Mouse (Mus musculus) liver, embryonic 14.5 days (tissue): ENCODE measurements around the gene Heatr5a.

Source experiments
- CTCF ChIP-seq: IDR thresholded peaks from 2 replicates; pipeline ENCODE4 v1.5.1; 2016; ENCODE audit warnings: antibody characterized with exemption, low read depth, control low read depth
- EP300 ChIP-seq: IDR thresholded peaks from 2 replicates; pipeline ENCODE4 v1.6.1; 2016; ENCODE audit warnings: antibody characterized with exemption, low read depth

DNA sequence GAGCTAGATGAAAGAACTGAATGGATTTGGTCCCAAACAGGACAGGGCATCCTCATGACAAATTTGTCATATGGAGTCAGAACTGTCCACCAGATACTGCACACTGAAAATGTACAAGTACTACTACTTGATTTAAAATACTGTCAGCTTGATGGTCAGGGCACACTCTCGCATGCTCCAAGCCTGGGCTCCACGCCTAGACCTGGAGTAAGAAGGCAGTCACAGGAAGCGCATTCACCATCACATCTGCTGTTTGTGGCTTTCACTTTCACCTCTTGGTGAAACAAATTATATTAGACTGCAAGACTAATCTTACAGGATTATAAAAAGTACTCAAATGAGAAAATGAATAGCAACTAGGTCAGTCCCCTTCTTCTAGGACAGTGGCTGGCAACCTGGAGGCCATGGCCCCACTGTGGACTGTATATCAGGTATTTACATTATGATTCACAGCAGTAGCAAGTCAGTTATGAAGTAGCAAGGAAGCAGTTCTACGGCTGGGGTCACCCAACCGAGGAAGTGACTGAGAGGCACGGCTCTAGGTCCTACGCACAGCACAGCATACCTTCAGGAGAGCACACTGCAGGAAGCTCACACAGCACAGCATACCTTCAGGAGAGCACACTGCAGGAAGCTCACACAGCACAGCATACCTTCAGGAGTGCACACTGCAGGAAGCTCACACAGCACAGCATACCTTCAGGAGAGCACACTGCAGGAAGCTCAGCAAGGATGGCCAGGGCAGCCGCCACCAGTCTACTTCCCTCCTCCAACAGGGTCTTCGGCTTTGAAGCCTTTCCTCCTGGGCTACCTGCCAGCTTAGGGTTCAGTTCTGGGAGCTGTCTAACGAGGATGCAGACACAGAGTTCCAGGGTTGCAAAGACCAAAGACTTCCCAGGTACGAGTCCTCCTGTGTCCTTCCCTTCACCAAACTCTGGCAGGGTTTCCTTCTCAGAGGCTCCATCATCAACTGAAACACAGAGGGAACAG lies 83.5 kb downstream of the Heatr5a start:
- no peak for TF ChIP-seq CTCF
- TF ChIP-seq EP300: no peak
